Mouse (Mus musculus) lung, embryonic 14.5 days (tissue): ENCODE measurements around the gene Hspbp1. TPM values are rescaled to one million over a fixed set of nuclear protein-coding genes. Genes with fewer than 3 reads are reported as not detected.

Experiments
- ATAC-seq: fragments of 200-750 bp; cut with Nextera tagmentation; 2 replicates; pipeline ENCODE4 v1.8.0; 2017; ENCODE audit warnings: mild to moderate bottlenecking, moderate TSS enrichment, moderate library complexity; ENCODE audit not compliant: insufficient read depth
- DNase-seq: peaks from one replicate; pipeline ENCODE4 v3.0.0-alpha.2; 2015
- H3K27ac ChIP-seq: fragments of 300-500 bp; sonication (generic); 2 replicates; pipeline ENCODE4 v1.5.1; 2014; ENCODE audit warnings: low read depth, mild to moderate bottlenecking, moderate library complexity
- H3K27me3 ChIP-seq: fragments of 300-500 bp; sonication (generic); 2 replicates; pipeline ENCODE4 v1.6.1; 2014; ENCODE audit warnings: low read length, control low read depth; ENCODE audit not compliant: insufficient read depth
- H3K36me3 ChIP-seq: fragments of 300-500 bp; sonication (generic); 2 replicates; pipeline ENCODE4 v1.6.1; 2014; ENCODE audit warnings: control low read depth; ENCODE audit not compliant: insufficient read depth
- H3K4me1 ChIP-seq: fragments of 300-500 bp; sonication (generic); 2 replicates; pipeline ENCODE4 v1.6.1; 2014; ENCODE audit warnings: antibody characterized with exemption, control low read depth; ENCODE audit not compliant: insufficient read depth
- H3K4me2 ChIP-seq: fragments of 300-500 bp; sonication (generic); 2 replicates; pipeline ENCODE4 v1.6.1; 2014; ENCODE audit warnings: mild to moderate bottlenecking
- H3K4me3 ChIP-seq: fragments of 300-500 bp; sonication (generic); 2 replicates; pipeline ENCODE4 v1.5.1; 2014; ENCODE audit warnings: low read depth, low read length
- H3K9ac ChIP-seq: fragments of 300-500 bp; sonication (generic); 2 replicates; pipeline ENCODE4 v1.6.1; 2014
- H3K9me3 ChIP-seq: fragments of 300-500 bp; sonication (generic); 2 replicates; pipeline ENCODE4 v1.6.1; 2016; ENCODE audit warnings: low read depth, low read length, control low read depth
- CTCF ChIP-seq: IDR thresholded peaks from 2 replicates; pipeline ENCODE4 v1.5.1; 2016; ENCODE audit warnings: antibody characterized with exemption, low read depth
- WGBS: fragments of 180-500 bp; shearing (Covaris S2); extraction: QIAGEN DNeasy Blood & Tissue Kit; methylation state at CpG from one replicate; pipeline ENCODE4 v1.1.7; 2014; 5-methylcytosine and 5-hydroxymethylcytosine counted together
- polyA plus RNA-seq: library from polyadenylated mRNA; unstranded; fragments of >200 nt; fragmentation: Nextera tagmentation; extraction: Ambion mirVana; gene quantifications from 2 replicates; pipeline ENCODE4 v1.2.1, GENCODE M21; 2014

Hspbp1 gene
- polyA plus RNA-seq, 1 experiment from 2014 or later: 98.5 TPM

DNA sequence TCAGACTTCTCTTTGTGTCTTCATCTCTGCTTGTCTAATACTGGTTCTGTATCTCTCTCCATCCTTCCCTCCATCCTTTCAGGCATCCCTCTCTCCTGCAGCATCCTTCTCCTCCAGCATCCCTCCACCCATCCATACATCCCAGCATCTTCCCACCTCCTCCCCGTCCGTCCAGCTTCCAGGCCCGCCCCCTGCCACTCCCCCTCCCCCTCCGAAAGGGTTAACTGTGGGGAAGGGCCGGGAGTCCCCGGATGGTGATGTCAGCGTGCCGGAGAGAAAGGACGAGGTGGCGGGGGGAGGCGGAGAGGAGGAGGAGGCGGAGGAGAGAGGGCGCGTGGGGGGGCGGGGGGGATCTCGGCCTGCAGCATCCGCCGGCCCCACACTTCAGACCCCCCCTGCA lies 5.5 kb upstream of the Hspbp1 start, which contains the start of gene Brsk1:
Brsk1 (plus strand) TSS at position 218 of the 400 bp plus-strand sequence.
- no peak for TF ChIP-seq CTCF
- DNase-seq (peak; percentile 85), ATAC-seq (peak; percentile 74)
- Histone ChIP-seq H3K9me3 (no peaks in the 10 kb centered on the region), H3K27ac (peak within 1 kb of the TSS; percentile 84), H3K4me2 (peak within 1 kb of the TSS; percentile 81), H3K4me1 (no peaks in the 10 kb centered on the region), H3K36me3 (peaks cover 21% of the 10 kb centered on the region), H3K4me3 (peak within 1 kb of the TSS; percentile 84), H3K9ac (peak within 1 kb of the TSS; percentile 99), H3K27me3 (no peaks in the 10 kb centered on the region)
- WGBS: 1% methylated on average over 6 of the region's 18 CpGs

- 4% methylated on average over 13 of the region's 13 CpGs for WGBS
- peak overlapping the region; percentile 68; the same call in 1 of the 2 replicates for H3K27ac ChIP-seq
- H3K36me3 ChIP-seq: peaks cover 24% of the 10 kb centered on the region; the same call in 1 of the 2 replicates
- DNase-seq (no peak), ATAC-seq (peak; percentile 1; the same call in 1 of the 2 replicates)
- H3K4me1 ChIP-seq: no peaks in the 10 kb centered on the region
- no peaks in the 10 kb centered on the region for H3K9me3 ChIP-seq
- peak overlapping the region; percentile 69 for H3K4me2 ChIP-seq
- peak; percentile 16; the same call in 1 of the 2 replicates for TF ChIP-seq CTCF
- H3K9ac ChIP-seq: peak overlapping the region; percentile 46
- peak overlapping the region; percentile 71 for H3K4me3 ChIP-seq
- no peaks in the 10 kb centered on the region for H3K27me3 ChIP-seq
These were observed 665 bp downstream of the Hspbp1 start for GRCm38 (mm10) chr7:4684203-4684602.

DNA sequence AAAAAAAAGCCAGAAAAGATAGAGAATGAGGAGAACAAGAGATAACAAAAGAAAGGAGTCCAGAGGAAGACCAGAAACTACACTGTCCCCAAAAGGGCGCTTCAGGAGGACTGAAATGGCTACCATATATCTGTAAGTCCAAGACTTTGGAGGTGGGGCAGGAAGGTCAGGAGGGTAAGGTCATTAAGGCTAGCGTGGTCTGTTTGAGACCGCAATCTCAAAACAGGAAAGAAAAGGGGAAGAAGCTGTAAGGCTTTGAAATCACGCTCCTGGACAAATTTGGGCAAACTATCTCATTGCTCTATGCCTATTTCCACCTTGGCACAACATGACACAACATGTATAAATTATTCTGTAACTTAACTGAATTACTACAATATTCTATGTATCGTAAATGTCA lies 1.6 kb downstream of the Hspbp1 start:
- Histone ChIP-seq H3K27me3 (no peaks in the 10 kb centered on the region), H3K9ac (no peak overlapping the region), H3K4me3 (no peak overlapping the region), H3K36me3 (peaks cover 29% of the 10 kb centered on the region; the same call in 1 of the 2 replicates), H3K27ac (no peak overlapping the region), H3K4me1 (no peaks in the 10 kb centered on the region), H3K4me2 (no peak overlapping the region), H3K9me3 (no peaks in the 10 kb centered on the region)
- no peak for TF ChIP-seq CTCF
- no peak for DNase-seq
- ATAC-seq: no peak
- 87% methylated on average over 5 of the region's 5 CpGs for WGBS

DNA sequence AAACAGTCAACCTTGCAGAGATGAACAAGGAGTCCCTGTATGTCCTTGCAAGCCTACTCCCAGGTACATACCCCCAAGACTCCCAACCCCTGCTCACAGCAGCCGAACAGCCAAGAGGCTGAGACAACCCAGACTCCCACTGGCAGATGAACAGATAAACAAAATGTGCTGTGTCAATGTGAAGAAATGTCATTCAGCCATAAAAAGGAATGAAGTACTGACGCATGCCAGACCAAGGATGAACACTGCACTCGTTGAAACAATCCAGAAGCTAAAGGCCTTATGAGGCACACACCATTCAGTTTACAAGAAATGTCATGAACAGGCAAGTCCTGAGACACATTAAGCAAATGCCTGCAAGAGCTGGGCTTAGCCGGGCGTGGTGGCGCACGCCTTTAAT lies 9.7 kb downstream of the Hspbp1 start:
- no peaks in the 10 kb centered on the region for H3K4me1 ChIP-seq
- no peak for DNase-seq
- no peak overlapping the region for H3K9ac ChIP-seq
- no peak overlapping the region for H3K4me3 ChIP-seq
- H3K36me3 ChIP-seq: peaks cover 54% of the 10 kb centered on the region; the same call in 1 of the 2 replicates
- no peaks in the 10 kb centered on the region for H3K9me3 ChIP-seq
- TF ChIP-seq CTCF: no peak
- no peak overlapping the region for H3K27ac ChIP-seq
- WGBS: 89% methylated on average over 7 of the region's 7 CpGs
- H3K4me2 ChIP-seq: no peak overlapping the region
- H3K27me3 ChIP-seq: no peaks in the 10 kb centered on the region
- no peak for ATAC-seq

- Histone ChIP-seq H3K27ac (no peak overlapping the region), H3K27me3 (no peaks in the 10 kb centered on the region), H3K9ac (no peak overlapping the region), H3K4me2 (no peak overlapping the region), H3K4me1 (no peaks in the 10 kb centered on the region), H3K36me3 (peaks cover 49% of the 10 kb centered on the region; the same call in 1 of the 2 replicates), H3K9me3 (no peaks in the 10 kb centered on the region), H3K4me3 (no peak overlapping the region)
- WGBS: 90% methylated on average over 12 of the region's 12 CpGs
- no peak for ATAC-seq
- TF ChIP-seq CTCF: no peak
- no peak for DNase-seq
These were observed 10.6 kb downstream of the Hspbp1 start for GRCm38 (mm10) chr7:4674114-4674731.

- no peak for TF ChIP-seq CTCF
- Histone ChIP-seq H3K4me3 (no peak overlapping the region), H3K9me3 (no peaks in the 10 kb centered on the region), H3K27me3 (no peaks in the 10 kb centered on the region), H3K4me2 (no peak overlapping the region), H3K9ac (no peak overlapping the region), H3K4me1 (no peaks in the 10 kb centered on the region), H3K27ac (peak overlapping the region; percentile 48; the same call in 1 of the 2 replicates), H3K36me3 (peaks cover 48% of the 10 kb centered on the region; the same call in 1 of the 2 replicates)
- DNase-seq (peak; percentile 65), ATAC-seq (peak; percentile 89)
- whole genome bisulfite sequencing: 50% methylated on average over 4 of the region's 4 CpGs
These were observed 12.9 kb downstream of the Hspbp1 start for GRCm38 (mm10) chr7:4671956-4672355.

DNA sequence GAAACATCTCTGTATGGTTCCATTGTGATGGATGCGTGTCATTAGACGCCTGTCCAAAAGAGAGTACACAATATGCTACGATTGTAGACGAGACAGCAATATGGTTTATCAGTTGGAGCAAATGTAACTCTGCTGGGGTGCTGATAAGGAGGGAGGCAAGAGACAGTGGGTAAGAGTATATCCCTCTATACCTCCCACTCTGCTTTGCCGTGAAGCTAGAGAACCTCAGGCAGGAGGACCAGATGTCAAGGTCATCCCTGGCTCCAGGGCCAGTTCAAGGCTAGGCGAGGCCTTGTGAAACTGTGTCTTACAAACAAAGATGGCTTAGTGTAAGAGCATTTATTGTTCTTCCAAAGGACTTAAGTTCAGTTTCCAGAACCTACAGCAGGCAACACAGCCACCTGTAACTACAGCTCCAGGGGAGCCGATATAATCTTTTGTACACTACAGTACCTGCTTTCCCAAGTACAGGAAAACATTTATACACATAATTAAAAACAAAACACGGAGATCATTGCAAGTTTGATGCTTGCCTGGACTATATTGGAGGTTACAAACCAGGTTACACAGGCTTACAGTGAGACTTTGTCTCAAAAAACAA lies 14.1 kb downstream of the Hspbp1 start:
- no peak for DNase-seq
- H3K4me3 ChIP-seq: no peak overlapping the region
- TF ChIP-seq CTCF: no peak
- no peaks in the 10 kb centered on the region for H3K9me3 ChIP-seq
- no peaks in the 10 kb centered on the region for H3K27me3 ChIP-seq
- H3K36me3 ChIP-seq: peaks cover 49% of the 10 kb centered on the region; the same call in 1 of the 2 replicates
- WGBS: 87% methylated on average over 8 of the region's 8 CpGs
- ATAC-seq: no peak
- H3K9ac ChIP-seq: no peak overlapping the region
- no peak overlapping the region for H3K4me2 ChIP-seq
- H3K4me1 ChIP-seq: no peaks in the 10 kb centered on the region
- H3K27ac ChIP-seq: no peak overlapping the region; the same call in 1 of the 2 replicates
